Mouse (Mus musculus): ENCODE data around the gene Glud1.
"Not testable (repeated sequence)": the region's sequence is repeated elsewhere in the genome, so short reads cannot be mapped to it uniquely, and the experiment has no call there.

Glud1 gene

GRCm38 (mm10) chr14:34312339-34313048, 2.0 kb downstream of the Glud1 start:
- no peak for DNase-seq

GRCm38 (mm10) chr14:34313612-34314011, 3.1 kb downstream of the Glud1 start:
- DNase-seq: no peak

GRCm38 (mm10) chr14:34314383-34314782, 3.9 kb downstream of the Glud1 start:
- not testable (repeated sequence) for DNase-seq

DNA sequence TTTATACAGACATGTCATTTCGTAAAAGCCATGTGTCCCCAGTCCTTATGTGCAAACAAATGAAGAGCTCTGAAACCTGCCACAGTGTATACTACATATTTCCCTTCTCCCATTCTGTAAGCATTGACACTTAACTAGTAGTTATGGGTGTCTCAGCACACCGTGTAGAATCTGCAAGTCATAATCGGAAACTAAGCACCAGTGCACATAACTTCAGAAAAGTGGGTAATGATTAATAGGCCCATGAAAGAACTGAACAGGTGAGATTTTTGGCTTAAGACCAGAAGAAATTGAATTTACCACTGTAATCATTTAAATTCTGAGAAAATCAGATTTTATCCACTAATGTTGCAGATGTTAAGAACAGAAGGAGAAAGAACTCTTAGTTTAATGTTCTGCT, 4.3 kb downstream of the Glud1 start:
- no peak for DNase-seq

DNA sequence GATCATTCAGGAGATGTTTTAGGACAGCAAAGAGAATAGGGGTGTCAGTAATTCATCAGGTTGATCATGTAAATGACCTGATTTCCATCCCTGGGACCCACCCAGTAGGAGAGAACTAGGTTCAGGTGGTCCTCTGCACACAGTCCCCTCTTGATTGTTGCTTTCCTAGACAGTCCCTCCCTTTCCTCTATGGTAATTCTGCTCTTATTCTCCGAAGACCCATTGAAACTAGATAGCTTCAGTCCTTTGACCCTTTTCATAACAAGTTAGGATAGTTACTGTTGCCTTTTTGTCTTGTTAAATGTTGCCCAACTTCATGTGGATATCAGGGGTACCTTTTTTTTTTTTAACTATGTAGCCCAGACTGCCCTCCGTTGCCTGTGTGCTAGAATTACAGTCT, 5.8 kb downstream of the Glud1 start:
- DNase-seq: no peak

GRCm38 (mm10) chr14:34317431-34317830, 6.9 kb downstream of the Glud1 start:
- no peak for DNase-seq

DNA sequence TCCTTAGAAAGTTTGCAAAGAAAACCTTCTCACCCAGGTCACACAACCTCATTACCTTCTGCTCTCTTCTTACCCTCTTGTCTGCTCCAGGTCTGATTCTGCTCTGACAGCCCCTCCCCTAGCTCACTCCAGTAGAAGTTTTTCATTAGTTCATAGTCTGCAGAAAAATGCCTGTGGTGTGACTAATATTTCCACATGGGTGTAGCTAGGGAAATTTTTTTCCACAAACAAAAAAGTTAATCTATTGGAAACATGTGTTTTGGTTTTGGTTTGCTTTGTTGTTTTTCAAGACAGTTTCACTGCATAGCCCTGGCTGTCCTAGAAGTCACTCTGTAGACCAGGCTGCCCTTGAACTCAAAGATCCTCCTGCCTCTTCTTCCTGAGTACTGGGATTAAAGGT, 7.6 kb downstream of the Glud1 start:
- no peak for DNase-seq

DNA sequence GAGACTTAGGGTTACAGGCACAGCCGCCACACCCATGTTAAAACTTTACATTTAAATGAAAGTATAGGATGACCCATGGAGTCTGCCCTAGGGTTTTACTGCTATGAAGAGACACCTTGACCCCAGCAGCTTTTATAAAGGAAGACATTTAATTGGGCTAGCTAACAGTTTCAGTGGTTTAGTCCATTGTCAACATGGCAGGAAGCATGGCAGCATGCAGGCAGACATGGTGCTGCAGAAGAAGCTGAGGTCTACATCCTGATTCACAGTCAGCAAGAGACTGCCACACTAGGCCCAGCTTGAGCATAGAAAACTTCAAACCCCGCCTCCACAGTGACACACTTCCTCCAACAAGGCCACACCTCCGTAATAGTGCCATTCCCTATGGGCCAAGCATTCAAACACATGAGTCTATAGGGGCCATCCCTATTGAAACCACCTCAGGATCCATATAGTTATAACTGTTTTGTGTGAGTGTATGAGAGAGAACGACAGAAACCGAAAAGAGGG, 13.1 kb downstream of the Glud1 start:
- DNase-seq: no peak

DNA sequence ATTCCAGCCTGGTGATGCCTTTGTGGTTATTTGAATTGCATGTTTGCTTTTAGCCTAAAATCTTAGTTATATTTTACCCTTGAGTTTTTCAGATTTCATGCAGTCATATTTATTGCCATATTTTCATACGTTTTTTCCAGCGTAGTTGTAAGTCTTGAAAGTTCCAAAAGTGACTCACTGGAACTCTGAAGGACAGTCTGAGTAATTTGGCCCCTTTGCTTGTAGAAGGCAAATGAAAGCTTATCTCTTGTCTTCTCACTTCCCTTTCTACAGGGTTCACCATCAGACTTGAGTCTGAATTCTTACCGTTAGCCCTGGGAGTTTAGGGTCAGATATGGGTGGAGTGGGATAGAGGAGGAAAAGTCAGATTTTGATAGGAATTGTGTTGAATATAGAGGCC, 16.1 kb downstream of the Glud1 start:
- DNase-seq: no peak

- no peak for DNase-seq
These were observed 17.1 kb downstream of the Glud1 start for GRCm38 (mm10) chr14:34327618-34328017.

GRCm38 (mm10) chr14:34330657-34331158, 20.2 kb downstream of the Glud1 start:
- no peak for DNase-seq

DNA sequence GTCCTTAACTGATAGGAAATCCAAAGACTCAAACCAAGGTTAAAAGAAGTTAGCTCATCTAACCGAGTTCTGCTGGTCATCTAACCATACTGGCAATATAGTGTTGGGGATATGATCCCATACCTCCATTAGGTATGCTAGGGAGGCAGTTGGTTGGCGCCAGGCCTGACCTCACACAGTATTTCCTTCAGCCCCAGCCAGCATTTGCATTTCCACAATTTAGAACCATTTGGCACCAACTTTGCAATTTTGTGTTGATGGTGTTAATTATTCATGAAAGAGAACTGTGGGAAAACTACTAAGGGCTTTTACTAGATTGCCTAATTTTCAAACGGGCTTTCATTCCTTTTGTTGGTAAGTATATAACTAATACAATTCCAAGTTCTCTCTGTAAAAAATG, 21.4 kb downstream of the Glud1 start:
- DNase-seq: peak; percentile 16

DNA sequence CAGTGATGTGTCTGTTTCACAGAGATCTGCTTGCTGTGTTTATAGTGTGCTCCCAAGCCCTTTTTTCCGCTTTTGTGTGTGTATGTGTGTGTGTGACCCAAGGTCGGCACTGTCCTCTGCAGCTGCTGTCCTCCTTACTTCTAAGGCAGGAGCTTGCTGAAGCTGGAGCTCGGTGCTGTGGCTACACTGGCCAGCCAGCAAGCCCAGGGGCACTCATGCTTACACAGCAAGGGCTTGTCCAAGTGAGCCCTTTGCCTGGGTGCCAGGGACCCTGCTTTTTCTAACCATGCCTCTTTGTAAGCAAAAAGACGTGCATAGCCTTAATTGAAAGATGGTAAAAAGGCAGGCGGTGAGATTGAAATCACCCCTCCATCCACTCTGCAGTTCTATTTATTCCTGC, 21.9 kb downstream of the Glud1 start:
- DNase-seq: peak; percentile 36

GRCm38 (mm10) chr14:34339446-34339845, 28.9 kb downstream of the Glud1 start:
- no peak for DNase-seq

DNA sequence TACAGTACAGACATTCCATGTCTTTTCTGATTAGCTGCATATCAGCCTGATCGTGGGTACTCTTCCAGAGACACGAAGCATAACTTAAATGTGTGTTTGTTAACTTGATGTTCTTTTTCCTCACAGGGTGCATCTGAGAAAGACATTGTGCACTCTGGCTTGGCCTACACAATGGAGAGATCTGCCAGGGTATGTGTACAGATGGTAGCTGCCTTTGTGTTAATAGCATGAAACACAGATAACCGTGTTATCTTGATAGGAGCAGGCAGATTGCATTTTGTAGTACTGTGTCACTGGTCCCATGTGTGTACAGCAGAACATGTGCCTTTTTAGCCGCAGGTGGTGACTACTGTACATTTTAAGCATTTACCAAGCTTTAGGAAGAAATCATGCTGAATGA, 31.5 kb downstream of the Glud1 start:
- DNase-seq: no peak

- no peak for DNase-seq
These were observed 32.6 kb downstream of the Glud1 start for GRCm38 (mm10) chr14:34343078-34343477.

DNA sequence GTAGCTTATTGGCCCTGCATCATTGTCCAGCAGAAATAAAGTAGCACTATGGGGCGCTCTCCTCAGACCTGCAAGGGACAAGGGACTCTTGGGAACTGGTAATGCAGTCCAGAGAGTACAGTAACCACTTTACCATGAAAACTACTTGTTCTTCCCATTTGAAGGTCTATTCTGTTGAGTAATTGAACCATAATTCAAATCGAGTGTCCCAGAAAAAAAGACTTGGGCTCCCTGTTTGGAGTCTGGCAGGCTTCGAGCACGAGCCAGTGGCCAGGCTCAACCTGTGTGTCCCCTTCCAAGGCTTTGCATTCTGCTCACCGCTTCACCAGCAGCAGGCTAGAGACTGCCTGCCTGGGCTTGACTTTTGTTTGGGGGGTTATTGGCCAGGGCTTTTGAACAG, 33.8 kb downstream of the Glud1 start:
- DNase-seq: no peak

GRCm38 (mm10) chr14:34345771-34346566, 35.4 kb downstream of the Glud1 start:
- DNase-seq: no peak

DNA sequence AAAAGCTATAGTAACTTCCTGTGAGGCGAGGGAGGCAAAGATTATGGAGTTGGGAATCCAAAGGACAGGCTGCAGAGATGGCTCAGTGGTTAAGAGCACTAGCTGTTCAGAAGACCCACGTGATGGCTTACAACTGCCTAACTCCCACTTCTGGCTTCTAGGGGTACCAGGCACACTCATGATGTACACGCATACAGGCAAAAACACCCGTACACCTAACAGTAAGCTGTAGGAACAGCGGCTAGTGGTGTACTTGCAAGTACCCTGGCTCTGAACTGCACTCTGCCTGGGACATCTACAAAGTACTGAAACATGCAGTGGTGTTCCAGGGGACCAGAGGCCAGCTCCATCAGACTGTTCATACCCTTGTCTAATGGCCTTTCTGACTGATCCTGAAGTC, 36.6 kb downstream of the Glud1 start:
- no peak for DNase-seq

GRCm38 (mm10) chr14:34348301-34348700, 37.8 kb downstream of the Glud1 start:
- no peak for DNase-seq

DNA sequence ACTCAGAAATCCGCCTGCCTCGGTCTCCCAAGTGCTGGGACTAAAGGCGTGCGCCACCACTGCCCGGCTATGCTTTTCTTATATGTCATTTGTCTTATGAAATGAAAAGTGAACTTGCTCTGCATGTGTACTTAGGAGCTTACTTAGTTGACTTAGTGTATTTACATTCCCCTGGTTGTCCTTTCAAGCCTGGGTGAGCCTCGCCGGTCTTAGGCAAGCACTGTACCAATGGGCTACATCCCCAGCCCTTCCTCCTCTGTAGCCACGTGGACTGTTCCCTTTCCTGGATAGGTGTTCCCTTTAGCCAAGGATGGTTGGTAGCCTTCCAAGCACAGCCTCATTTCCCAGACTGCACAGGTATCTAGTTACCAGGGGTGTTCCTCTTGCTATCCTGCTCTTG, 38.5 kb downstream of the Glud1 start:
- no peak for DNase-seq

- DNase-seq: no peak
These were observed 41.1 kb downstream of the Glud1 start for GRCm38 (mm10) chr14:34351660-34352059.

DNA sequence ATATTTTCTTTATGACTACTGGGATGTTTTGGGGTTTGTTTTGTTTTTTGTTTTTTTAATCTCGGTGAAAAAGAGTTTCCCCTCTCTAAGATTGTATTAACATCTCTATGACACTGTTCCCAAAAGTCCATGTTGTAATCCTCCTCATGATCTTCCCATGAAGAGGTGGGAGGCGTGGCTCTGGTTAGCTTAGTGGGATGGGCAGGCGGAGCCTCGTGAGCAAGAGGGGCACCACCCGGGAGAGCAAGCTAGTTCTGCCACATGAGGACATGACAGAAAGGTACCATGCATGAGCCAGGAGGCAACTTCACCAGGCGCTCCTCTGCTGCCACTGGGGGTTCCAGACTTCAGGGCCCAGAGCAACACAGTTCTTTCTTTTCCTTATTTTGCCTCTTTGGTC, 42.0 kb downstream of the Glud1 start:
- DNase-seq: no peak

DNA sequence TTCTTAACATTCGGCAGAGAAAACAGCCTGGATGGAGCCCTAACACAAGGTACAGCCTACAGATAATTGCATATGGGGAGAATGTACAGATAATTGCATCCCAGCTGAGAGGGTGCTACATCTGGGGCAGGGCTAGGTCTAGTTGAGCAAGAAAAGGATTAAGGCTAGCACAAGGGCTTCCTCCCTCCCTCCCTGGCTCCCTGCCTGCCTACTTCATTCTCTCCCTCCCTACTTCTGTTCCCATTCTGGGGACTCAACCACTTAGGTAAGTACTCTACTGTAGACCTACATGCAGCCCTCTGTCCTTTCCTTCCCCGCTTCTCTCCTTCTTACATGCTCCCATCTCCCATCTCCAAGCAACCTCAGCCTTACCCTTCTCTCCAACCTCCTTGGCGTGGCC, 42.8 kb downstream of the Glud1 start:
- DNase-seq: no peak
